Mouse (Mus musculus): ENCODE measurements at regions not wholly inside any gene's neighbourhood (a gene's known extent, or its start where the extent isn't known, plus 50 kb on each side); places are given as distances from the start of the nearest gene placed in this dataset.

- TF ChIP-seq POLR2A (IDR thresholded peaks at IDR 0.05; ENCODE audit: extremely low read depth, insufficient read depth, low read length) (no peak), CTCF (IDR thresholded peaks at IDR 0.05; ENCODE audit: extremely low read depth, insufficient read depth, low read length) (peak; percentile 63)
These were observed 116.5 kb downstream of the Insig2 start for GRCm38 (mm10) chr1:121215843-121216242.

Data from cortical plate, adult 2 months (tissue).